Mouse (Mus musculus) cerebellum, adult 11-12 months (tissue): ENCODE results near the gene Smndc1.

Source experiments
- DNase-seq: peaks from one replicate; pipeline ENCODE4 v3.0.0; 2022

Smndc1 gene

DNA sequence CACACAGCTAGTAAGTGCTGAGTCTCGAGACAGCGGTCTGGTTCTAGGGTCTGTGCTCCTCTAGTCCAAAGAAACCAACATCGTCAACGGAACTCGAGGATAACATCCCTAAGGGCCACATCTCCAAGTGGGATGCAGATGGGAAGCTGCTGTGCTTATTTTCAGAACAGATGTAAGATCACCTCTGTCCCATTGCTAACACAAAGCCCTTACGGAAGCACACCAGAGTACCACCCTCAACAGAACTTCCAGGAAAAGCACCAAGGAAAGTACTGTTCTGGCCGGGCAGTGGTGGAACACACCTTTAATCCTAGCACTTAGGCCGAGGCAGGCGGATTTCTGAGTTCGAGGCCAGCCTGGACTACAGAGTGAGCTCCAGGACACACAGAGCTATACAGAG, 12.0 kb downstream of the Smndc1 start:
- no peak for DNase-seq

DNA sequence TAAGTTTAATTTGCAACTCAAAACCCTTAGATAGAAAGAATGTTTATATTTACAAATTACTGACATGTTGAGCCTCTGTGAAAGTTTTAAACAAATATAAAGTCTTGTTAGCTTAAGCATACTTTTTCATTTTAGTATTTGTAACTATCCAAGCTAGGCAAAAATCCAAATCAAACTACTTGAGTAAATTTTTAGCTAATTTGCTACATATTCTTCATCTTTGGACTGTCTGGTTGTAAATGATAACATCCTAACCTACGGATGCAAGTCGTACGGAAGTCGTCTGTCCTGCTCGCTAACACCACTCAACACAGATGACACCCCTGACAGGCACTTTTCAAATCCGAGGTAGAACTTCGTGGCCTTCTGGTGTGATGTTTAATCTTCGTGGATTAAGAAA, 12.7 kb downstream of the Smndc1 start:
- no peak for DNase-seq

DNA sequence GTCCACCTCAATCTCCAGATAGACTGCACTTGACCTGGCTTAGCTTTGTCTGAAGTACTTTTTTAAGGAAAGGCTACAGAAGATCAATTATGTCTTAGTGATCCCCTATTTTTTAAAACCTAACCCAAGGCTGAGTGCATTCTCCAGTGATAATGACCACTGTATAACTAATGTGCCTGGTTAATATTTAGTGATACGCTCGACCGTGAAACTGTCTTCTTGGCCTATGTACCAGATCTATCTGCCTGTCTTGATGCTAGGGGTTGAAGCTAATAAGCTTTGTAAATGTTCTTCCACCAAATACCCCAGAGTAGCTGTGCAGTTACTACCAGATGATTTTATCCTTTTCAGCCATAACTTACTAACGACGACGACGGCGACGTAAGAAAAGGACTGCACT, 14.6 kb downstream of the Smndc1 start:
- DNase-seq = no peak

GRCm38 (mm10) chr19:53375299-53375698, 15.1 kb downstream of the Smndc1 start:
- no peak for DNase-seq

DNA sequence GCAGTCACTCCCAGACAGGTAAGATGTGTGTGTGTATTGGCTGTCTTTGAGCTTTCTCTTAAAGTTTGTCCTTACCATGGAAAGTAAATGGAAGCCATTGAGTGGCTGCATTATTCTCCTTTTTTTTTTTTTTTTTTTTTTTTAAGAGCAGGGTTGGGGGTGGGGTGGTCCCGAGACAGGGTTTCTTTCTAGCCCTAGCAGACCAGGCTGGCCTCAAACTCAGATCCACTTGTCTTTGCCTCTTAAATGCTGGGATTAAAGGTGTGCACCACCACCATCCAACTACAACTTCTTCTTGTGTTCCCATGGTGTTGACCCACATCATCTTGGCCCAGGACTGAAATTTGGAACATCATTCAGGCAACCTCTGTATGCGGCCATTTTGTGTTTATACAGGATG, 16.8 kb downstream of the Smndc1 start:
- DNase-seq = no peak

DNA sequence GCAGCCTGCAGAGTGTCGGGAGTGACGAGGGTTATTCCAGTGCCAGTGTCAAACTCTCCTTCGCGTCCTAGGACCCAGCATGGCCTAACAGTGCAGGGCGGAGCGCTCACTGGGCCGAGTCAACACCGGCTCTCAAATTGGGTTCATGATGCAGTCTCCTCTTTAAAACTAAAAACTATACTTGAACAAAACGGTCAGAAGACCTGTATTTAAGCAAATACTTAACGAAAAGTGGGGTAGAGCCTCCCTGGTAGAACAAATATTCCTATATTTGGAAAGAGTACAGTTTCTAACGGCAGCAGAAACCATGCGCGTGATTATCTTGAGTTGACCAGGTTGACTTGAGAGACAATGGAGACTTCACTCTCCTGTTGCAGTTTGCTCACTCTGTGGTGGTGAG, 18.7 kb downstream of the Smndc1 start, which contains the start of gene Gm10197:
Gm10197 (minus strand) TSS at position 101 of the 400 bp plus-strand sequence.
- no peak for DNase-seq

- peak; percentile 28 for DNase-seq
Measured at GRCm38 (mm10) chr19:53370233-53370632, 20.1 kb downstream of the Smndc1 start.

GRCm38 (mm10) chr19:53369469-53370043, 20.8 kb downstream of the Smndc1 start:
- DNase-seq = peak; percentile 81

GRCm38 (mm10) chr19:53366881-53367280, 23.5 kb downstream of the Smndc1 start:
- DNase-seq = no peak

DNA sequence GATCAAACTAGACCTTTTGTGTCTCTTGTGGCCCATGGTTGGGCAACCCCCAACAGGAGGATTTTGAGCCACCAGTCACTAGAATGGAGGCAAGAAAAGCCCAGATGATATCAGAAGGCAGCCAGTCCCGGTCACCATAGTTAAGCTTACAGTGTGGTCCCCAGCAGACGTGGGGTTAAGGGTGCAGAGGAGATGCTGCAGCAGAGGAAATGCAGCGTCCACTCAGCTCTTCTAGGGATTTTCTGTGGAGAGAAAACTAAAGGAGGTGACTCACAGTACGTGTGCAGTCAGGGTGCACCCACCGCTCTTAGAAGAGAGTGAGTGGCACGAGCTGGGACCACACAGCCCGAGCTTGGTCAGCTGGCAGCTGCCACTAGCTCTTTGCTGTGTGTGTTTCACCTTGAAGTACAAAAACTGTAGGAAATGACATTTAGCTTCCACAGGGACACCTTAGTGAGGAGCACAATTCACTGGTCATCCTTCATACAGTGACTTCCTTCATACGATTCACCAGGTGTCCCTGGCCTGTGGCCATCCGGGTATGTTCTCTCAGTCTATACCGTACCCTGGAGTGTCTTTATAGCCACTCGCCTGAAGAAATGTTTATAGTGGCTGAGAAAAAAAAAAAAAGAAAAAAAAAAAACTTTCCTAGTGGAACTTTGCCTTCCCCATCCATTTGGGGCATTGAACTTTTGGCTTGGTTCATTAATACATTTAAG, 24.2 kb downstream of the Smndc1 start:
- peak; percentile 42 for DNase-seq

GRCm38 (mm10) chr19:53364963-53365362, 25.4 kb downstream of the Smndc1 start:
- DNase-seq = peak; percentile 70

DNA sequence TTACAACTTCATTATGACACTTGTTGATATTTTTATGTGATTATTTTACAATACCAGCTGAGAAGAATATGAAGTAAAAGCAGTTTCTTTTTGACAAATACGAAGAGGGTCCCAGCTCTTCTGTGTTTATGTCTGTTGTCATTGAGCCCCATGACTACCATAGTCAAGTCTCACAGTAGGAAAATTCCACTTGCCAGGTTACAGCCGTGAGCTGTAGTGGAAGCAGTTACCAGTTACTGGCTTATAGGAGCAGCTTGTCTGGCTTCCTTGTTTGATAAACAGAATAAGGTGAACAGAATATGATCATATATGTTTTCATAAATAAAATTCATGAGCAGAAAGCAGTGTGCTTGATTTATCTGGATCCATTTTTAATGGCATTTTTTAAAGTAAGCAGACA, 25.8 kb downstream of the Smndc1 start:
- no peak for DNase-seq

DNA sequence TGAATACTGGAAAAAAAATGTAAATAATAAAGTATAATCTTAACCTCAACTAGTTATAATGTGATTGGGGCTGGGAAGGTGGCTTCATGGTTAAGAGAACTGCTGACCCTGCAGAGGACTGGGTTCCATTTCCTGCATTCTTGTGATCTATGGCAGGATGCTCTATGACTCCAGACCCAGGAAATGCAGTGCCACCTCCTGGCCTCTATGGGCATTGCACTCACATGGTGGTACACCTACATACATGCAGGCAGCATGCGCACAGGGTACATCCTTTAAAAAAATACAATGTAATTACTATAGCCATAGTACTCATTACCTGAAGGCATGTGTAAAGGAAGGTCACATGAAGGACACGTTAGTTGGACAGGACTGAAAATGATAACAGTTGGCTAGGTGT, 27.4 kb downstream of the Smndc1 start:
- DNase-seq = peak; percentile 62

- peak; percentile 82 for DNase-seq
Measured at GRCm38 (mm10) chr19:53360265-53360958, 30.0 kb downstream of the Smndc1 start.

DNA sequence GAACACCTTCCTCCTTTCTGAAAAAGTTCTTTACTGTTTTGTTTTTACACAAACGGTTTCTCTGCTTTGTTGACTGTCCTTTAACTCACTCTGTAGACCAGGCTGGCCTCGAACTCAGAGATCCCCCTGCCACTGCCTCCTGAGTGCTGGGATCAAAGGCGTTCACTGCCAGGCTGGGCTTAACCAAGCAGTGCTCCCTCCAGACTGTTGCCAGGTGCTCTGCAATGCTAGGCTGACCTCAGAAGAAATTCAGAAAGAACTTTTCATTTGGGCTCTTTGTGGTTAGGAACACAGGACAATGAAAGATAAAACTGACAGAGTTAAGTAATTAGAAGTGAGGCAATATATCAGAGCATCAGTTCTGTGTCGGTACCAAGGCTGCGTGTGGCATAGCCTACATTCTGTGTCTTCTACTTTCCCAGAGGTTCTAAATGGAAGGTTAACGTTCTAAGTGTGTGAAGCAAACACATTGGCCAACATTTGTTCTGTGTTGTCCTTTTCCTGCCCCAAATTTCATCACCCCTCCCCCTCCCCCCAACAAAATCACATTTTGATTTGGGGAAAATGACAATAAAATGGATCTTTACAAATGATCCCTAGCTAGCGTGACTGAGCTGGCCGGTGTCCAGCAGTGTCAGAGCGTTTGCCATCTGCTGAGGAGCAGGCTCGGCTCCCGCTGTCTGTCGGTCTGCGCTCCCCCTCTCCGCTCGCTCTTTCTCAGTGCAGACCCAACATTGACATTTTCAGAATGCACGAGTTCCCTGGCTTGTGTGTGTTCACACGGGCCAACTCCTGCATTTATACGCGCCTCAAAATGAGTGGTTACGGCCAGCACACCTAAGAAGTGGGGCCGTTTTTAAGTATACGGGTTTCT, 31.0 kb downstream of the Smndc1 start:
- DNase-seq = peak; percentile 89

DNA sequence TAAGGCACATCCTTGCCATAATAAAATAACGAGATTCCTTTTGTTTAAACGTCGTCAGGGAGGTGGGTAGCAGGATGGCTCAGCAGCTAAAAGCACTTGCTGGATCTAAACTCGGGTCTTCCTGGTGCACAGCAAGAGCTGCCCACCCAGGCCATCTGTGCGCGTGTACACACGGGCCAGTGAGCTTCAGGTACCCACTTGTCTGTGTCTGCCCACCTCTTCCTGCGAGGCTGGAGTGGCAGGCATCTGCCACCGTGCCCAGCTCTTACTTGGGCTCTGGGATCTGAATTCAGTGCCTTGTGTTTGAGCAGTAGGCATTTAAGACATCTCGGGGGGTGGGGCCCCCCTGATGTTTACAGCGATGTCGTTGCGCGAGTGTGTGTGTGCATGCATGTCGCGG, 35.3 kb downstream of the Smndc1 start:
- DNase-seq = peak; percentile 77

GRCm38 (mm10) chr19:53354271-53355000, 35.9 kb downstream of the Smndc1 start:
- peak; percentile 51 for DNase-seq

DNA sequence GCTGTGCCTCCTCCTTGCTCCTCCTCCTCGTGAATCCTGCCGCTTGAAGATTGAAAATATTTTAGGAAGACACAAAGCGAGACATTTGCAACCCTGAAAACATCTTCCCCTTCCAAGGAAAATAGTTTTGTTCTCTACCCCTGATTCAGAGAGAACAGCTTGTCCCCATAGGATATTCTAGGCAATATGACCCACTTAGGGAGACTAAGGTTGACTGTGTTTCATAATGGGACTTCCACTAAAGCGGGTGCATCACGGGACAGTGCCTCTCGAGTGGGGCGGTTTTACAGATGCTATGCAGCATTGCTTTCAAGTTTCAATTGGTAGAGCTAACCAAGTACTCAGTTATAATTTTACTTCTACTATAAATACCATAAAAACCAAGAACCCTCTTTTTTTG, 36.5 kb downstream of the Smndc1 start:
- DNase-seq = no peak

DNA sequence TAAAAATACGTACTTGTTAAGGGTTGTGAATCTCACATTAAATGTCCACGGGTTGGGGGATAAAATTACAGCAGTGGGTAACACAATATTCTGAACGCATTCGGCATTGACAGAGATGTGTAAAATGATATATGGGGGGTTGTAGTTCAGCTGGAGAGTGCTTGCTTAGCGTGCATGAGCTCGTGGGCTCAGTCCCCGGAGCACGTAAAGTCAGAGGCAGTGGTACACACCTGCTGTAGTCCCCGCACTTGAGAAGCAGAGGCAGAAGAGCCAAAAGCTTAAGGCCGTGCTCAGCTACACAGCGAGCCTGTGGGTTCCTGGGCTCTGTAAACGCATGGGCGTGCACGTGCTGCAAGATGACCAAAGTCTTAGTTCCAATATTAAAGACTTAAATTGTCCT, 44.6 kb downstream of the Smndc1 start:
- DNase-seq = no peak

GRCm38 (mm10) chr19:53344062-53344461, 46.3 kb downstream of the Smndc1 start:
- no peak for DNase-seq

DNA sequence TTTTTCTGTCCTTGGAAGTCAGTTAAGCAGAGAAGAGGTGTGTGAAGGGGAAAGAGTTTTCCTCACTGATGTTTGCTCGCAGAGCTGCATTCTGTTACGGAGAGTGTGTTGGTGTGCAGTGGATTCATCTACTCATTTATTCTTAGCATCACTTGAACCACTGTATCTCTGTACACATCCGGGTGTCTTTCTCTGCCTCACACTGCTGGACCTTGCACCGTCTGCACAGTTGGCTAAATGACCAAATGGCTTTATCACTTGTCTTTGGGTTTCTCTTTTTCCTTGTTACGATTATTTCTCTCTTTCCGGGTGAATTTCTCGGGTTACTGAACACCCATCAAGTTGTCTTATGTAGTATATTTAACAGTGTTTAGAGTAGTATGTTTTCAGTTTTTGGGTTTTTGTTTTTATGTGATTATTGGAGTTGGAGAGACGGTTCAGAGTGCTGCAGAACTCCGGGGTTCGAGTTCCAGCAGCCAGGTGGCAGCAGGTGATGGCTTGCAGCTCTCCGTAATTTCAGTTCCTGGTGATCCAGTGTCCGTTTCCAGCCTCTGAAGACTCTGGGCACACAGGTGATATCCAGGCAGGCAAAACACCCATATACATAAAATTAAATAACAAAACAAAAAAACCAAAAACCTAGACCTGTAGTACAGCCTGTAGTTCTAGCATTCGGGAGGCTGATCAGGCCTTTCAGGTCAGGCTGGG, 47.0 kb downstream of the Smndc1 start:
- DNase-seq = no peak

DNA sequence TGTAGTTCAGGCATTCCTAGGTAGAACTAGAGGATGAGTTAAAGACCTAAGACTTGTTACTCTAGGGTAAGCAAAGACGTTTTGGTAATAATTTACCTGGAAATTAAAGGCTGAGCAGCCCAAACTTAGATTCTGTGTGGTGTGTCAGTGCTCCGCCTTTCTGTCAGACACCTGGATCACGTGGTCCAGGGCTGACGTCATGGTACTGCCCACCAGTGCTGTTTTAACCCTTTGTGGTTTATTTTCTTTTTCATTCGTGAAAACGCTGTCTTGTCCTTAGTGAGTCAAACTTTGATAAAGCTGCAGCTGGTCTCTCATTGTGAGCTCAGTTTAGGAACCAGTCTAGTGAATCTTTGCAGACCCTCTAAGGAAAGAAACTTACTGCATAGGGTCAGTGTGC, 50.0 kb downstream of the Smndc1 start:
- no peak for DNase-seq
